Mouse (Mus musculus): ENCODE results near the gene Plch2. TPM values are rescaled to one million over a fixed set of nuclear protein-coding genes. Genes with fewer than 3 reads are reported as not detected.
A peak's percentile ranks its signal among the peaks of the same experiment; 100 is the strongest.

Plch2 gene
- polyA plus RNA-seq, 1 experiment from 2014 or later: 12.8 TPM

- no peak for ATAC-seq (ENCODE audit: insufficient number of reproducible peaks, insufficient read depth, low FRiP score, low TSS enrichment, low read depth)
- H3K9me3 ChIP-seq: no peaks in the 10 kb centered on the region
- H3K4me3 ChIP-seq: peak overlapping the region; percentile 45
- H3K4me2 ChIP-seq: peak overlapping the region; percentile 90
- H3K27ac ChIP-seq: no peak overlapping the region
- peaks cover 88% of the 10 kb centered on the region for H3K27me3 ChIP-seq
- peak overlapping the region; percentile 61 for H3K9ac ChIP-seq
- WGBS: 1% methylated on average over 65 of the region's 65 CpGs
- H3K4me1 ChIP-seq: peaks cover 9% of the 10 kb centered on the region
- H3K36me3 ChIP-seq: no peaks in the 10 kb centered on the region
Observed at GRCm38 (mm10) chr4:155042606-155043288, 13.8 kb downstream of the Plch2 start.

- Histone ChIP-seq H3K9ac (no peak overlapping the region; the same call in 1 of the 2 replicates), H3K4me1 (peaks cover 9% of the 10 kb centered on the region), H3K4me3 (no peak overlapping the region), H3K27me3 (peaks cover 82% of the 10 kb centered on the region), H3K27ac (no peak overlapping the region), H3K4me2 (no peak overlapping the region), H3K36me3 (no peaks in the 10 kb centered on the region), H3K9me3 (no peaks in the 10 kb centered on the region)
- no peak for ATAC-seq (ENCODE audit: insufficient number of reproducible peaks, insufficient read depth, low FRiP score, low TSS enrichment, low read depth)
- WGBS: 58% methylated on average over 6 of the region's 6 CpGs
Observed at GRCm38 (mm10) chr4:155040696-155041095, 15.9 kb downstream of the Plch2 start.

- Histone ChIP-seq H3K4me2 (no peak overlapping the region), H3K9me3 (no peaks in the 10 kb centered on the region), H3K27ac (no peak overlapping the region), H3K4me1 (peaks cover 9% of the 10 kb centered on the region), H3K27me3 (peaks cover 82% of the 10 kb centered on the region), H3K9ac (peak overlapping the region; percentile 6; the same call in 1 of the 2 replicates), H3K36me3 (no peaks in the 10 kb centered on the region), H3K4me3 (no peak overlapping the region)
- ATAC-seq (ENCODE audit: insufficient number of reproducible peaks, insufficient read depth, low FRiP score, low TSS enrichment, low read depth): no peak
- WGBS: 29% methylated on average over 9 of the region's 9 CpGs
Observed at GRCm38 (mm10) chr4:155040197-155040596, 16.4 kb downstream of the Plch2 start.

GRCm38 (mm10) chr4:155034787-155035186, 21.8 kb downstream of the Plch2 start:
- ATAC-seq (ENCODE audit: insufficient number of reproducible peaks, insufficient read depth, low FRiP score, low TSS enrichment, low read depth): no peak
- Histone ChIP-seq H3K4me3 (no peak overlapping the region), H3K27me3 (peaks cover 74% of the 10 kb centered on the region), H3K9me3 (no peaks in the 10 kb centered on the region), H3K4me2 (no peak overlapping the region), H3K36me3 (no peaks in the 10 kb centered on the region), H3K9ac (no peak overlapping the region), H3K4me1 (peaks cover 3% of the 10 kb centered on the region), H3K27ac (no peak overlapping the region)
- WGBS: 59% methylated on average over 13 of the region's 13 CpGs

- Histone ChIP-seq H3K4me1 (peaks cover 3% of the 10 kb centered on the region), H3K4me3 (no peak overlapping the region), H3K4me2 (no peak overlapping the region), H3K36me3 (no peaks in the 10 kb centered on the region), H3K9me3 (no peaks in the 10 kb centered on the region), H3K9ac (no peak overlapping the region), H3K27ac (no peak overlapping the region), H3K27me3 (peaks cover 69% of the 10 kb centered on the region)
- WGBS: 29% methylated on average over 7 of the region's 7 CpGs
- ATAC-seq (ENCODE audit: insufficient number of reproducible peaks, insufficient read depth, low FRiP score, low TSS enrichment, low read depth): no peak
Observed at GRCm38 (mm10) chr4:155034202-155034601, 22.4 kb downstream of the Plch2 start.

GRCm38 (mm10) chr4:155033115-155033514, 23.5 kb downstream of the Plch2 start:
- Histone ChIP-seq H3K4me2 (no peak overlapping the region), H3K9me3 (no peaks in the 10 kb centered on the region), H3K4me3 (no peak overlapping the region), H3K36me3 (no peaks in the 10 kb centered on the region), H3K27ac (no peak overlapping the region), H3K27me3 (peaks cover 65% of the 10 kb centered on the region), H3K9ac (no peak overlapping the region), H3K4me1 (peaks cover 3% of the 10 kb centered on the region)
- ATAC-seq (ENCODE audit: insufficient number of reproducible peaks, insufficient read depth, low FRiP score, low TSS enrichment, low read depth): no peak
- 33% methylated on average over 6 of the region's 6 CpGs for WGBS

- Histone ChIP-seq H3K27ac (no peak overlapping the region), H3K4me2 (no peak overlapping the region), H3K9me3 (no peaks in the 10 kb centered on the region), H3K4me3 (no peak overlapping the region), H3K4me1 (peaks cover 13% of the 10 kb centered on the region), H3K36me3 (no peaks in the 10 kb centered on the region), H3K9ac (no peak overlapping the region), H3K27me3 (no peaks in the 10 kb centered on the region)
- 81% methylated on average over 11 of the region's 11 CpGs for WGBS
- no peak for ATAC-seq (ENCODE audit: insufficient number of reproducible peaks, insufficient read depth, low FRiP score, low TSS enrichment, low read depth)
Observed at GRCm38 (mm10) chr4:155024170-155025010, 32.2 kb downstream of the Plch2 start.

GRCm38 (mm10) chr4:155022228-155022855, 34.2 kb downstream of the Plch2 start:
- Histone ChIP-seq H3K9ac (no peak overlapping the region), H3K27me3 (peaks cover 5% of the 10 kb centered on the region), H3K4me1 (peaks cover 26% of the 10 kb centered on the region), H3K4me3 (no peak overlapping the region), H3K4me2 (no peak overlapping the region), H3K9me3 (no peaks in the 10 kb centered on the region), H3K36me3 (no peaks in the 10 kb centered on the region), H3K27ac (no peak overlapping the region)
- ATAC-seq (ENCODE audit: insufficient number of reproducible peaks, insufficient read depth, low FRiP score, low TSS enrichment, low read depth): no peak
- WGBS: 76% methylated on average over 7 of the region's 7 CpGs

- Histone ChIP-seq H3K36me3 (no peaks in the 10 kb centered on the region), H3K27ac (no peak overlapping the region), H3K9me3 (no peaks in the 10 kb centered on the region), H3K27me3 (peaks cover 5% of the 10 kb centered on the region), H3K4me2 (no peak overlapping the region), H3K9ac (no peak overlapping the region), H3K4me3 (no peak overlapping the region), H3K4me1 (peaks cover 26% of the 10 kb centered on the region)
- no peak for ATAC-seq (ENCODE audit: insufficient number of reproducible peaks, insufficient read depth, low FRiP score, low TSS enrichment, low read depth)
- 58% methylated on average over 9 of the region's 9 CpGs for WGBS
Observed at GRCm38 (mm10) chr4:155020813-155021212, 35.8 kb downstream of the Plch2 start.

GRCm38 (mm10) chr4:155020141-155020540, 36.4 kb downstream of the Plch2 start:
- no peak overlapping the region for H3K4me2 ChIP-seq
- no peak for ATAC-seq (ENCODE audit: insufficient number of reproducible peaks, insufficient read depth, low FRiP score, low TSS enrichment, low read depth)
- peaks cover 26% of the 10 kb centered on the region for H3K4me1 ChIP-seq
- H3K27me3 ChIP-seq: peaks cover 5% of the 10 kb centered on the region
- WGBS: 44% methylated on average over 1 of the region's 1 CpGs
- no peaks in the 10 kb centered on the region for H3K9me3 ChIP-seq
- no peak overlapping the region for H3K9ac ChIP-seq
- no peaks in the 10 kb centered on the region for H3K36me3 ChIP-seq
- no peak overlapping the region for H3K27ac ChIP-seq
- H3K4me3 ChIP-seq: no peak overlapping the region

GRCm38 (mm10) chr4:155019336-155019847, 37.2 kb downstream of the Plch2 start:
- 1% methylated on average over 10 of the region's 10 CpGs for WGBS
- Histone ChIP-seq H3K4me2 (peak overlapping the region; percentile 46), H3K4me1 (peaks cover 26% of the 10 kb centered on the region), H3K9me3 (no peaks in the 10 kb centered on the region), H3K36me3 (no peaks in the 10 kb centered on the region), H3K27ac (no peak overlapping the region), H3K4me3 (no peak overlapping the region; the same call in 1 of the 2 replicates), H3K9ac (no peak overlapping the region), H3K27me3 (peaks cover 5% of the 10 kb centered on the region)
- ATAC-seq (ENCODE audit: insufficient number of reproducible peaks, insufficient read depth, low FRiP score, low TSS enrichment, low read depth): no peak
